Mouse (Mus musculus) heart, postnatal 0 days (tissue): ENCODE results near the gene Kif2a.

Experiments used
- CTCF ChIP-seq: IDR thresholded peaks from 2 replicates; pipeline ENCODE4 v1.5.1; 2016; ENCODE audit warnings: antibody characterized with exemption, control low read depth, low read depth
- EP300 ChIP-seq: IDR thresholded peaks from 2 replicates; pipeline ENCODE4 v1.6.1; 2016; ENCODE audit warnings: antibody characterized with exemption, low read depth

- TF ChIP-seq CTCF = no peak
- no peak for TF ChIP-seq EP300
These were observed 25.0 kb downstream of the Kif2a start for GRCm38 (mm10) chr13:106996891-106997290.
